Mouse (Mus musculus): Measurements from ENCODE around the gene Masp1. TPM values are rescaled to one million over a fixed set of nuclear protein-coding genes. Genes with fewer than 3 reads are reported as not detected.

Gene Masp1
- polyA plus RNA-seq, 1 experiment from 2014 or later = 47.4 TPM

GRCm38 (mm10) chr16:23458906-23459588, 61.6 kb downstream of the Masp1 start:
- Histone ChIP-seq H3K4me2 (ENCODE audit: low read length) (no peak overlapping the region), H3K4me3 (ENCODE audit: low read depth, low read length) (no peak overlapping the region), H3K4me1 (ENCODE audit: control insufficient read depth, insufficient read depth, low read length) (no peaks in the 10 kb centered on the region), H3K27ac (ENCODE audit: low read depth, low read length) (no peak overlapping the region), H3K9me3 (replicated peaks; ENCODE audit: control insufficient read depth, low read length) (no peaks in the 10 kb centered on the region), H3K9ac (ENCODE audit: low read length) (no peak overlapping the region), H3K27me3 (replicated peaks; ENCODE audit: control insufficient read depth, insufficient read depth, low read length) (no peaks in the 10 kb centered on the region), H3K36me3 (ENCODE audit: control insufficient read depth, insufficient read depth, low read length) (no peaks in the 10 kb centered on the region)
- ATAC-seq (no peak), DNase-seq (ENCODE audit: low spot score) (no peak)
- 47% methylated on average over 7 of the region's 7 CpGs for WGBS

DNA sequence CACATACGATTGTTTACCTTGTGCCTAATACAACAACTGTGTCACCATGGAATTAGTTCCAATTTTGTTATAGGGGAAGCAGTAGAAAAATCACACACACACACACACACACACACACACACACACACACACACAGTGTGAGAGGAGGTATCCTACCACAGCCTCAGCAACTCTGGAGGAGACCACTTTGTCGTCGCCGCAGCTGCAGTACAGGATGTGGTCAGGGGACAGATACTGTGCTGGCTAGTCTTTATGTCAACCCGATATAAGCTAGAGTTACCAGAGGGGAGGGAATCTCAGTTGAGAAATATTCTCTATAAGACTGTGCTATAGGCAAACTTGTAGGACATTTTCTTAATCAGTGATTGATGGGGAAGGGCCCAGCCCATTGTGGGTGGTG, 63.3 kb downstream of the Masp1 start:
- no peaks in the 10 kb centered on the region for H3K4me1 ChIP-seq (ENCODE audit: control insufficient read depth, insufficient read depth, low read length)
- H3K9me3 ChIP-seq (replicated peaks; ENCODE audit: control insufficient read depth, low read length) = no peaks in the 10 kb centered on the region
- no peak overlapping the region for H3K27ac ChIP-seq (ENCODE audit: low read depth, low read length)
- no peak overlapping the region for H3K4me2 ChIP-seq (ENCODE audit: low read length)
- ATAC-seq (no peak), DNase-seq (ENCODE audit: low spot score) (no peak)
- no peaks in the 10 kb centered on the region for H3K36me3 ChIP-seq (ENCODE audit: control insufficient read depth, insufficient read depth, low read length)
- no peaks in the 10 kb centered on the region for H3K27me3 ChIP-seq (replicated peaks; ENCODE audit: control insufficient read depth, insufficient read depth, low read length)
- WGBS = 96% methylated on average over 5 of the region's 5 CpGs
- no peak overlapping the region for H3K4me3 ChIP-seq (ENCODE audit: low read depth, low read length)
- no peak overlapping the region for H3K9ac ChIP-seq (ENCODE audit: low read length)

DNA sequence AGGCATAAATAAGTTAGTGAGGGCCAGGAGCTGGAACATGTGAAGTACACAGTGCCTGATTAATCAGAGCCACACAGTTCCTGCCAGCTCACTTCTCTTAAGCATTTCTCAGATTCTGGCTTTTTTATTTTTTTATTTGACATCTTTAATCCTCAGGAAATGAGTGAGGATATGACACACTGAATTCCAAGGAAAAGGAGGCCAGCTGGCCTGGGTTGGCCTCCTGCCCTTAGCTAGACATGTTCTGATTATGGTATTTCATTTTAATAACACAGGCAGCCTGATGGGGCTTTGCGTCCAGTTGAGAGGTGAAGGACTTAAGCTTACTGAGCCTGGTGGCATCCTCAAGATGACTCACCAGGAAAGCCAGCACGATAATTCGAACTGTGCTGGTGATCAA, 64.1 kb downstream of the Masp1 start:
- no peak for DNase-seq (ENCODE audit: low spot score)
- no peak overlapping the region for H3K9ac ChIP-seq (ENCODE audit: low read length)
- no peaks in the 10 kb centered on the region for H3K27me3 ChIP-seq (replicated peaks; ENCODE audit: control insufficient read depth, insufficient read depth, low read length)
- no peak overlapping the region for H3K4me3 ChIP-seq (ENCODE audit: low read depth, low read length)
- no peak overlapping the region for H3K27ac ChIP-seq (ENCODE audit: low read depth, low read length)
- no peaks in the 10 kb centered on the region for H3K36me3 ChIP-seq (ENCODE audit: control insufficient read depth, insufficient read depth, low read length)
- H3K4me1 ChIP-seq (ENCODE audit: control insufficient read depth, insufficient read depth, low read length) = no peaks in the 10 kb centered on the region
- WGBS = 85% methylated on average over 3 of the region's 3 CpGs
- H3K9me3 ChIP-seq (replicated peaks; ENCODE audit: control insufficient read depth, low read length) = no peaks in the 10 kb centered on the region
- H3K4me2 ChIP-seq (ENCODE audit: low read length) = no peak overlapping the region
- no peak for ATAC-seq

- Histone ChIP-seq H3K4me3 (ENCODE audit: low read depth, low read length) (no peak overlapping the region), H3K4me1 (ENCODE audit: control insufficient read depth, insufficient read depth, low read length) (no peaks in the 10 kb centered on the region), H3K36me3 (ENCODE audit: control insufficient read depth, insufficient read depth, low read length) (no peaks in the 10 kb centered on the region), H3K9ac (ENCODE audit: low read length) (no peak overlapping the region), H3K4me2 (ENCODE audit: low read length) (no peak overlapping the region), H3K9me3 (replicated peaks; ENCODE audit: control insufficient read depth, low read length) (no peaks in the 10 kb centered on the region), H3K27me3 (replicated peaks; ENCODE audit: control insufficient read depth, insufficient read depth, low read length) (no peaks in the 10 kb centered on the region), H3K27ac (ENCODE audit: low read depth, low read length) (no peak overlapping the region)
- WGBS = 79% methylated on average over 6 of the region's 6 CpGs
- DNase-seq (ENCODE audit: low spot score) (no peak), ATAC-seq (no peak)
Observed at GRCm38 (mm10) chr16:23454376-23454775, 66.2 kb downstream of the Masp1 start.

DNA sequence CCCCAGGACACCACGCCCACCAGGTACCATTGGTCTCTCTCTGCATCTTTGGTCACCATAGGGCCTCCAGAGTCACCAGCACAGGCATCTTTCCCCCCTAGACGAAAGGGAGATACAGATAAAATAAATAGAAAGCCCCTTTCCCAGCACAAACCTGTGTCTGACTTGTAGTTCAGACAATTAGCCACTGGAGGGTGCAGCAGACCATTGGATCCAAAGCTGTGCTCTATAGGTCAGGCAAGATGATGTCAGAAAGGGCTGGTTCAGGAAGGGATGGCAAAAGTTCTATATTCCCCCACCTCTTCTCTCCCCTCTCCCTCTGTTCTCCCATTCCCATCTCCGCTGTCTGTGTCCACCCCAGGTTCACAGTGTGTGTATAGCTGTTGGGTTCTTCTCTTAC, 68.1 kb downstream of the Masp1 start:
- Histone ChIP-seq H3K36me3 (ENCODE audit: control insufficient read depth, insufficient read depth, low read length) (no peaks in the 10 kb centered on the region), H3K27ac (ENCODE audit: low read depth, low read length) (no peak overlapping the region), H3K4me2 (ENCODE audit: low read length) (no peak overlapping the region), H3K9me3 (replicated peaks; ENCODE audit: control insufficient read depth, low read length) (no peaks in the 10 kb centered on the region), H3K4me3 (ENCODE audit: low read depth, low read length) (no peak overlapping the region), H3K9ac (ENCODE audit: low read length) (no peak overlapping the region), H3K4me1 (ENCODE audit: control insufficient read depth, insufficient read depth, low read length) (no peaks in the 10 kb centered on the region), H3K27me3 (replicated peaks; ENCODE audit: control insufficient read depth, insufficient read depth, low read length) (no peaks in the 10 kb centered on the region)
- WGBS = 15% methylated on average over 3 of the region's 3 CpGs
- peak; percentile 70; the same call in 1 of the 2 replicates for ATAC-seq
- peak; percentile 82 for DNase-seq (ENCODE audit: low spot score)

DNA sequence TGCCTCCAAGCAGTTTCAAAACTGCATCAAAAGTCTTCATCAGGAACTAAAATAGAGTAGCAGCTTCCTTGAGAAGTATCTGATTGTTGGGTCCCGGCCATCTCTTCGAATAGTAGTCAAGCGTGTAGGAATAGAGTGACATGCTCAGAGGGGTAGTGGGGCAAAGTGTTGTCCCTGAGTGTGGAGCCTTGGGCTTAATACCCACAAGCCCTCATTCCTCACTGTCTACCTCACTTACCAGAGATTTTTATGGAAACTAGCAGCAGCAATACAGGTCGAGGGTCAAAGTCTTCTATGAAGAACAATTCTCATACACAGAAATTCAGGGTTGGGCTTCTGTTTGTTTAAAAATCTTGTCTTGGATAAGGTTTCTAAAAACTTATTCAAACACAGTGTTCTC, 69.8 kb downstream of the Masp1 start:
- ATAC-seq = no peak
- WGBS = 86% methylated on average over 4 of the region's 4 CpGs
- Histone ChIP-seq H3K4me3 (ENCODE audit: low read depth, low read length) (no peak overlapping the region), H3K36me3 (ENCODE audit: control insufficient read depth, insufficient read depth, low read length) (no peaks in the 10 kb centered on the region), H3K27me3 (replicated peaks; ENCODE audit: control insufficient read depth, insufficient read depth, low read length) (no peaks in the 10 kb centered on the region), H3K27ac (ENCODE audit: low read depth, low read length) (no peak overlapping the region), H3K4me2 (ENCODE audit: low read length) (no peak overlapping the region), H3K9ac (ENCODE audit: low read length) (no peak overlapping the region), H3K4me1 (ENCODE audit: control insufficient read depth, insufficient read depth, low read length) (no peaks in the 10 kb centered on the region), H3K9me3 (replicated peaks; ENCODE audit: control insufficient read depth, low read length) (no peaks in the 10 kb centered on the region)
- no peak for DNase-seq (ENCODE audit: low spot score)

- H3K27ac ChIP-seq (ENCODE audit: low read depth, low read length) = no peak overlapping the region
- H3K36me3 ChIP-seq (ENCODE audit: control insufficient read depth, insufficient read depth, low read length) = no peaks in the 10 kb centered on the region
- 92% methylated on average over 2 of the region's 2 CpGs for WGBS
- ATAC-seq (no peak), DNase-seq (ENCODE audit: low spot score) (no peak)
- no peak overlapping the region for H3K9ac ChIP-seq (ENCODE audit: low read length)
- H3K4me1 ChIP-seq (ENCODE audit: control insufficient read depth, insufficient read depth, low read length) = no peaks in the 10 kb centered on the region
- H3K4me3 ChIP-seq (ENCODE audit: low read depth, low read length) = no peak overlapping the region
- no peaks in the 10 kb centered on the region for H3K27me3 ChIP-seq (replicated peaks; ENCODE audit: control insufficient read depth, insufficient read depth, low read length)
- H3K9me3 ChIP-seq (replicated peaks; ENCODE audit: control insufficient read depth, low read length) = no peaks in the 10 kb centered on the region
- no peak overlapping the region for H3K4me2 ChIP-seq (ENCODE audit: low read length)
Observed at GRCm38 (mm10) chr16:23449946-23450345, 70.7 kb downstream of the Masp1 start.

- DNase-seq (ENCODE audit: low spot score) (no peak), ATAC-seq (no peak)
- H3K4me3 ChIP-seq (ENCODE audit: low read depth, low read length) = no peak overlapping the region
- no peaks in the 10 kb centered on the region for H3K4me1 ChIP-seq (ENCODE audit: control insufficient read depth, insufficient read depth, low read length)
- no peaks in the 10 kb centered on the region for H3K36me3 ChIP-seq (ENCODE audit: control insufficient read depth, insufficient read depth, low read length)
- H3K27me3 ChIP-seq (replicated peaks; ENCODE audit: control insufficient read depth, insufficient read depth, low read length) = no peaks in the 10 kb centered on the region
- no peaks in the 10 kb centered on the region for H3K9me3 ChIP-seq (replicated peaks; ENCODE audit: control insufficient read depth, low read length)
- WGBS = 94% methylated on average over 4 of the region's 4 CpGs
- no peak overlapping the region for H3K4me2 ChIP-seq (ENCODE audit: low read length)
- H3K9ac ChIP-seq (ENCODE audit: low read length) = no peak overlapping the region
- no peak overlapping the region for H3K27ac ChIP-seq (ENCODE audit: low read depth, low read length)
Observed at GRCm38 (mm10) chr16:23444231-23444630, 76.4 kb downstream of the Masp1 start.

DNA sequence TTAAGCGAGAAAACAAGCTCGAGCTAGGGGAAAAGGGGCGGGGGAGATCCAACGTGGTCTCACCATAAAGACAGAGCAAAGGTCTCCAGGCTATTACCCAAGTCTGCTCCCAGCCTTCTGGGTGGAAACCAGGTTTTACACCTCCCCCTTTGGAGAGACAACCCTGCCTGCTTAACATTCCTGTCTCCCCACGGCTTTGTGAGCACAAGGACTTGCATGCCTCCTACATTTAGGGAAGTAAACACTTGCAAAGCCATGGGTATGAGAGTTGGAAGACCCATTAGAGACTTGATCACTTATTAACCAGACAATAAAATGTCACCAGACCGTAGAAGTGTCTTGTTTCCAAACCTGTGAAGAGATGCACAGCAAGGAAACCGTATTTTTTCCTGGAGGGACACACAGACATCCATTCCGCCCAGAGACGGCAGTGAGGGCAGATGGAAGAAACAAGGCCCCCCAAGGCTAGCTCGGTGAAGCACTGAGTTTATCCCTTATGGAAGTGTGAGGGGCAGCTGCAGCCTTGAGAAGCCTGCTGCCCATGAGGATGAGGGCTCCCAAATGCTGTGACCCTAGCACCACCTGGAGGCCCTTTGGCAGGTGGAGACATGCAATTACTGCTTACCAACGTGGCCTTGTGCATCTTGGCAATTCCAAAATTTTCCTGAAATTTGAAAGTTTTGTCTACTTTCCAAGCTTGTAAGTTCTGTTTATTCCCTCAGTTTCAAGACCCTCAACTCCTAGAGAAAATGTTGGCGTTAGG, 83.0 kb downstream of the Masp1 start:
- H3K27ac ChIP-seq (ENCODE audit: low read depth, low read length) = no peak overlapping the region
- 78% methylated on average over 12 of the region's 12 CpGs for WGBS
- H3K4me3 ChIP-seq (ENCODE audit: low read depth, low read length) = no peak overlapping the region
- ATAC-seq (no peak), DNase-seq (ENCODE audit: low spot score) (no peak)
- no peaks in the 10 kb centered on the region for H3K4me1 ChIP-seq (ENCODE audit: control insufficient read depth, insufficient read depth, low read length)
- no peaks in the 10 kb centered on the region for H3K9me3 ChIP-seq (replicated peaks; ENCODE audit: control insufficient read depth, low read length)
- H3K9ac ChIP-seq (ENCODE audit: low read length) = no peak overlapping the region
- no peaks in the 10 kb centered on the region for H3K27me3 ChIP-seq (replicated peaks; ENCODE audit: control insufficient read depth, insufficient read depth, low read length)
- no peaks in the 10 kb centered on the region for H3K36me3 ChIP-seq (ENCODE audit: control insufficient read depth, insufficient read depth, low read length)
- H3K4me2 ChIP-seq (ENCODE audit: low read length) = no peak overlapping the region

Measured in forebrain, embryonic 14.5 days (tissue).